14 mouse cellular contexts compared by ENCODE assay signal in genomic region chr11:52344991-52345777, GRCm38 (mm10). TPM values are rescaled to one million over a fixed set of nuclear protein-coding genes. Genes with fewer than 3 reads are reported as not detected.
DNase-seq lines count a peak whose midpoint lies in the region; ATAC-seq and TF ChIP-seq lines count a peak whose summit lies in the region.
"Had no signal": no experiment of that assay in that cellular context is flagged by ENCODE, and none has a peak within 500 bp of the region (broad histone marks: within the 10 kb centered on the region; RNA-seq: fewer than 3 reads in every experiment).

No protein-coding gene starts in this region.

- H3K36me3 ChIP-seq in hindbrain, embryonic 16.5 days (ENCODE audit: control insufficient read depth, insufficient read depth, low read length), result no peaks in the 10 kb centered on the region
- H3K36me3 ChIP-seq in hindbrain, embryonic 14.5 days (replicated peaks; ENCODE audit: control insufficient read depth, insufficient read depth), result no peaks in the 10 kb centered on the region
- peaks cover 0 to 7% of the 10 kb centered on the region in 2 experiments; a peak in 1 of 4 replicates for H3K36me3 ChIP-seq in MEL (ENCODE audit: control insufficient read depth in 1 of 2, insufficient read depth in 2 of 2, low read length in 2 of 2)

- no peak for ATAC-seq in hindbrain, embryonic 16.5 days
- ATAC-seq in hindbrain, embryonic 14.5 days (ENCODE audit: low FRiP score), result no peak
- peak; percentile 44 for ATAC-seq in megakaryocyte-erythroid progenitor cell, adult 5-6 weeks (replicated peaks; ENCODE audit: low FRiP score, low TSS enrichment, poor library complexity, severe bottlenecking)
- ATAC-seq: inflammation-experienced regulatory T-cells, adult 6 months had no signal

- TF ChIP-seq POLR2A in MEL (IDR thresholded peaks at IDR 0.05; ENCODE audit: control insufficient read depth in 1 of 2, insufficient read depth in 1 of 2, low read depth in 1 of 2, low read length in 2 of 2, poor library complexity in 1 of 2), result no peak

- peaks cover 4% of the 10 kb centered on the region; the same call in 1 of the 2 replicates for H3K4me1 ChIP-seq in hindbrain, embryonic 16.5 days (ENCODE audit: control insufficient read depth, insufficient read depth, low read depth, low read length)
- 0 out of 2 replicates have a peak, but pooled peaks cover 9% of the 10 kb centered on the region for H3K4me1 ChIP-seq in hindbrain, embryonic 14.5 days (replicated peaks; ENCODE audit: control insufficient read depth, insufficient read depth, low read length)
- peaks cover 4 to 15% of the 10 kb centered on the region in 2 experiments for H3K4me1 ChIP-seq in MEL (ENCODE audit: control insufficient read depth in 1 of 2, insufficient read depth in 2 of 2, low read length in 2 of 2)

- TF ChIP-seq EP300 in MEL (IDR thresholded peaks at IDR 0.05; ENCODE audit: low read depth in 1 of 2, low read length in 2 of 2), result peak in 1 of 2 experiments; percentile 55; a peak in 1 of 4 replicates

- H3K9ac ChIP-seq in hindbrain, embryonic 16.5 days (ENCODE audit: low read depth, low read length), result 0 out of 2 replicates have a peak overlapping the region, but pooled peaks have one; percentile 30
- no peak overlapping the region for H3K9ac ChIP-seq in hindbrain, embryonic 14.5 days
- H3K9ac ChIP-seq in MEL (ENCODE audit: control insufficient read depth, low read depth, low read length, poor library complexity, severe bottlenecking), result peak overlapping the region; percentile 20

- no peak overlapping the region for H3K4me3 ChIP-seq in hindbrain, embryonic 16.5 days (ENCODE audit: low read length)
- no peak overlapping the region for H3K4me3 ChIP-seq in hindbrain, embryonic 14.5 days (replicated peaks; ENCODE audit: low read length)
- peak overlapping the region; percentile 22 to 37; a peak in 3 of 4 replicates for H3K4me3 ChIP-seq in MEL (ENCODE audit: control insufficient read depth in 1 of 2, insufficient read depth in 1 of 2, low read depth in 2 of 2, low read length in 2 of 2)

- H3K9me3 ChIP-seq in hindbrain, embryonic 16.5 days (ENCODE audit: control insufficient read depth, low read length), result no peaks in the 10 kb centered on the region
- H3K9me3 ChIP-seq in hindbrain, embryonic 14.5 days (ENCODE audit: control insufficient read depth, low read length), result no peaks in the 10 kb centered on the region
- H3K9me3 ChIP-seq in MEL (replicated peaks; ENCODE audit: insufficient read depth, low read length), result no peaks in the 10 kb centered on the region

- WGBS in hindbrain, embryonic 16.5 days, result 85% methylated on average over 12 of the region's 12 CpGs
- WGBS in hindbrain, embryonic 14.5 days, result 82% methylated on average over 12 of the region's 12 CpGs

- H3K4me2 ChIP-seq in hindbrain, embryonic 16.5 days (ENCODE audit: low read length), result peak overlapping the region; percentile 56
- no peak overlapping the region for H3K4me2 ChIP-seq in hindbrain, embryonic 14.5 days (replicated peaks)

- DNase-seq in hindbrain, embryonic 14.5 days (ENCODE audit: low spot score), result no peak
- peak; percentile 68 for DNase-seq in CD4-positive helper T cell, adult 2 months (ENCODE audit: low read depth, low spot score)
- DNase-seq in MEL (ENCODE audit: low read depth, low spot score), result peak; percentile 74
- DNase-seq in cerebellum, adult 11-12 months, result no peak
- no peak for DNase-seq in right cerebral cortex, postnatal 14 days
- DNase-seq: adrenal gland, postnatal 10 days; cerebellum, postnatal 14 days; heart, adult 18-20 months; lung, adult 2 months had no signal

- no peaks in the 10 kb centered on the region for H3K27me3 ChIP-seq in hindbrain, embryonic 16.5 days (replicated peaks; ENCODE audit: control insufficient read depth, insufficient read depth, low read length)
- no peaks in the 10 kb centered on the region for H3K27me3 ChIP-seq in hindbrain, embryonic 14.5 days (ENCODE audit: control insufficient read depth, insufficient read depth, low read length)
- no peaks in the 10 kb centered on the region for H3K27me3 ChIP-seq in MEL (ENCODE audit: control insufficient read depth in 1 of 2, insufficient read depth in 2 of 2, low read length in 2 of 2)

- no peaks in the 10 kb centered on the region for H3K79me2 ChIP-seq in MEL (ENCODE audit: control insufficient read depth, insufficient read depth, low read length, poor library complexity)

- TF ChIP-seq CTCF in MEL (IDR thresholded peaks at IDR 0.05 in 2 of 3, conservative IDR thresholded peaks at IDR 0.05 in 1 of 3; ENCODE audit: control insufficient read depth in 1 of 3, insufficient read depth in 1 of 3, low read depth in 2 of 3, low read length in 3 of 3, poor library complexity in 1 of 3, severe bottlenecking in 1 of 3), result no peak

- no peak for TF ChIP-seq RAD21 in MEL (IDR thresholded peaks at IDR 0.05; ENCODE audit: low read depth, low read length)

- H3K27ac ChIP-seq in hindbrain, embryonic 16.5 days (ENCODE audit: low read depth, low read length), result no peak overlapping the region
- no peak overlapping the region for H3K27ac ChIP-seq in hindbrain, embryonic 14.5 days
- H3K27ac ChIP-seq in MEL (ENCODE audit: control insufficient read depth, low read depth, low read length), result no peak overlapping the region
- H3K27ac ChIP-seq: kidney, postnatal 0 days; macrophage had no signal

TF ChIP-seq in MEL, 35 proteins besides CTCF, POLR2A, EP300 and RAD21 (continues in another document):
- TF ChIP-seq MAFK (IDR thresholded peaks at IDR 0.05; ENCODE audit: borderline replicate concordance, low read depth, low read length) (no peak), TAL1 (IDR thresholded peaks at IDR 0.05; ENCODE audit: low read length) (no peak), MYC (IDR thresholded peaks at IDR 0.05; ENCODE audit: low read depth, low read length) (peak; percentile 80; the same call in 1 of the 2 replicates), GATA1 (IDR thresholded peaks at IDR 0.05; ENCODE audit: low read depth, low read length) (peak; percentile 36; the same call in 1 of the 2 replicates), MXI1 (IDR thresholded peaks at IDR 0.05; ENCODE audit: low read depth, low read length) (peak; percentile 63; the same call in 1 of the 2 replicates), TCF12 (IDR thresholded peaks at IDR 0.05; ENCODE audit: low read depth, low read length) (0 out of 2 replicates have a peak, but pooled peaks have one; percentile 36), ZKSCAN1 (IDR thresholded peaks at IDR 0.05; ENCODE audit: low read depth, low read length) (no peak), GABPA (IDR thresholded peaks at IDR 0.05; ENCODE audit: low read depth, low read length) (no peak), MAX (IDR thresholded peaks at IDR 0.05; ENCODE audit: low read length) (peak; percentile 75), MYB (IDR thresholded peaks at IDR 0.05; ENCODE audit: low read depth, low read length) (0 out of 2 replicates have a peak, but pooled peaks have one; percentile 31), TBP (IDR thresholded peaks at IDR 0.05; ENCODE audit: low read depth, low read length) (no peak), CHD2 (IDR thresholded peaks at IDR 0.05; ENCODE audit: low read length) (no peak), BHLHE40 (IDR thresholded peaks at IDR 0.05; ENCODE audit: borderline replicate concordance, low read depth, low read length) (peak; percentile 97), ETS1 (IDR thresholded peaks at IDR 0.05; ENCODE audit: low read depth, low read length) (no peak), SMC3 (IDR thresholded peaks at IDR 0.05; ENCODE audit: low read depth, low read length) (no peak), UBTF (IDR thresholded peaks at IDR 0.05; ENCODE audit: borderline replicate concordance, insufficient read depth, low read depth, low read length) (no peak), RCOR1 (IDR thresholded peaks at IDR 0.05; ENCODE audit: low read depth, low read length) (0 out of 2 replicates have a peak, but pooled peaks have one; percentile 37), CHD1 (IDR thresholded peaks at IDR 0.05; ENCODE audit: low read depth, low read length) (no peak), USF2 (IDR thresholded peaks at IDR 0.05; ENCODE audit: borderline replicate concordance in 1 of 2, insufficient read depth in 1 of 2, low read depth in 1 of 2, low read length in 2 of 2) (no peak), NRF1 (IDR thresholded peaks at IDR 0.05; ENCODE audit: insufficient read depth, low read depth, low read length, poor library complexity, severe bottlenecking) (no peak), ZMIZ1 (IDR thresholded peaks at IDR 0.05; ENCODE audit: low read depth, low read length) (no peak), KAT2A (conservative IDR thresholded peaks at IDR 0.05; ENCODE audit: low read depth, low read length) (no peak), HCFC1 (IDR thresholded peaks at IDR 0.05; ENCODE audit: low read depth, low read length) (no peak), POLR2AphosphoS2 (IDR thresholded peaks at IDR 0.05; ENCODE audit: low read length) (no peak), ELF1 (IDR thresholded peaks at IDR 0.05; ENCODE audit: low read depth, low read length) (no peak), USF1 (IDR thresholded peaks at IDR 0.05; ENCODE audit: low read depth, low read length) (no peak), NELFE (IDR thresholded peaks at IDR 0.05; ENCODE audit: low read depth, low read length) (no peak), E2F4 (IDR thresholded peaks at IDR 0.05; ENCODE audit: borderline replicate concordance, low read depth, low read length) (no peak)

RNA-seq across cellular contexts. Expression of gene Vdac1, which starts 15.5 kb away (rescaled TPM):
- polyA plus RNA-seq in hindbrain, embryonic 16.5 days (2015; fragmentation: Nextera tagmentation; extraction: Ambion mirVana), result 411 and 440 TPM in 2 replicates
- polyA plus RNA-seq in hindbrain, embryonic 14.5 days (2014; fragmentation: Nextera tagmentation; extraction: Ambion mirVana), result 295 and 334 TPM in 2 replicates
- total RNA-seq in MEL (2012; rRNA removed), result 381 and 395 TPM in 2 replicates
- 100 to 1,000 TPM; 257 to 389 TPM for polyA plus RNA-seq in MEL (2012; ENCODE audit: insufficient read depth in 1 of 2, insufficient read length in 2 of 2, low read depth in 1 of 2, low replicate concordance in 2 of 2, missing spikeins in 1 of 2)
- 192 and 199 TPM in 2 replicates for total RNA-seq in megakaryocyte-erythroid progenitor cell, adult 5-6 weeks (2014; fragmentation: Nextera tagmentation)
- 232 and 301 TPM in 2 replicates for total RNA-seq in megakaryocyte-erythroid progenitor cell, adult 5-6 weeks (2017)

RNA-seq across cellular contexts. Expression of gene 9530068E07Rik, which starts 51.0 kb away (rescaled TPM):
- polyA plus RNA-seq in hindbrain, embryonic 16.5 days (2015; fragmentation: Nextera tagmentation; extraction: Ambion mirVana), result 136 and 145 TPM in 2 replicates
- polyA plus RNA-seq in hindbrain, embryonic 14.5 days (2014; fragmentation: Nextera tagmentation; extraction: Ambion mirVana), result 138 and 152 TPM in 2 replicates
- total RNA-seq in MEL (2012; rRNA removed), result 75.4 and 85.9 TPM in 2 replicates
- polyA plus RNA-seq in MEL (2012; ENCODE audit: insufficient read depth in 1 of 2, insufficient read length in 2 of 2, low read depth in 1 of 2, low replicate concordance in 2 of 2, missing spikeins in 1 of 2), result 10 to 100 TPM in 1 of 2 experiments, not detected in 1; 75.7 TPM
- total RNA-seq in megakaryocyte-erythroid progenitor cell, adult 5-6 weeks (2014; fragmentation: Nextera tagmentation), result 49.7 and 60.7 TPM in 2 replicates
- total RNA-seq in megakaryocyte-erythroid progenitor cell, adult 5-6 weeks (2017), result 51.1 and 58.3 TPM in 2 replicates

Comparison
In these comparisons a context has a peak if more than half of its experiments do, and no peak if none do; other contexts are left out.
1. H3K4me3 ChIP-seq: peak in MEL (2 of 2); none in hindbrain, embryonic 16.5 days (single experiment) and hindbrain, embryonic 14.5 days (single experiment).
2. DNase-seq: peak in CD4-positive helper T cell, adult 2 months (single experiment) and MEL (single experiment); none in hindbrain, embryonic 14.5 days (single experiment), cerebellum, adult 11-12 months (single experiment) and right cerebral cortex, postnatal 14 days (single experiment).